Mouse (Mus musculus) hindbrain, embryonic 16.5 days (tissue): ENCODE measurements around the gene Nras. TPM values are rescaled to one million over a fixed set of nuclear protein-coding genes. Genes with fewer than 3 reads are reported as not detected.
A peak's percentile ranks its signal among the peaks of the same experiment; 100 is the strongest.

ENCODE experiments used
- ATAC-seq: fragments of 200-750 bp; cut with Nextera tagmentation; 2 replicates; pipeline ENCODE4 v1.8.0; 2017; ENCODE audit warnings: moderate TSS enrichment, moderate library complexity
- H3K27ac ChIP-seq: fragments of 300-500 bp; sonication (generic); 2 replicates; pipeline ENCODE4 v1.5.1; 2014; ENCODE audit warnings: low read depth, mild to moderate bottlenecking, control low read depth, low read length, moderate library complexity
- H3K27me3 ChIP-seq: fragments of 300-500 bp; sonication (generic); replicated peaks from 2 replicates; pipeline ENCODE4 v1.6.1; 2014; ENCODE audit warnings: low read length; ENCODE audit not compliant: control insufficient read depth, insufficient read depth
- H3K36me3 ChIP-seq: fragments of 300-500 bp; sonication (generic); 2 replicates; pipeline ENCODE4 v1.6.1; 2014; ENCODE audit warnings: mild to moderate bottlenecking, low read length, moderate library complexity, mixed read lengths; ENCODE audit not compliant: control insufficient read depth, insufficient read depth
- H3K4me1 ChIP-seq: fragments of 300-500 bp; sonication (generic); 2 replicates; pipeline ENCODE4 v1.6.1; 2014; ENCODE audit warnings: low read depth, low read length; ENCODE audit not compliant: control insufficient read depth, insufficient read depth
- H3K4me2 ChIP-seq: fragments of 300-500 bp; sonication (generic); 2 replicates; pipeline ENCODE4 v1.6.1; 2014; ENCODE audit warnings: mild to moderate bottlenecking, low read length, control low read depth, moderate library complexity
- H3K4me3 ChIP-seq: fragments of 300-500 bp; sonication (generic); 2 replicates; pipeline ENCODE4 v1.5.1; 2014; ENCODE audit warnings: mild to moderate bottlenecking, low read length, control low read depth, moderate library complexity
- H3K9ac ChIP-seq: fragments of 300-500 bp; sonication (generic); 2 replicates; pipeline ENCODE4 v1.6.1; 2014; ENCODE audit warnings: low read depth, mild to moderate bottlenecking, control low read depth, low read length, moderate library complexity
- H3K9me3 ChIP-seq: fragments of 300-500 bp; sonication (generic); 2 replicates; pipeline ENCODE4 v1.6.1; 2014; ENCODE audit warnings: mild to moderate bottlenecking, low read length, moderate library complexity; ENCODE audit not compliant: control insufficient read depth
- WGBS: fragments of 180-500 bp; shearing (Covaris S2); extraction: QIAGEN DNeasy Blood & Tissue Kit; methylation state at CpG from one replicate; pipeline ENCODE4 v1.1.7; 2014; 5-methylcytosine and 5-hydroxymethylcytosine counted together
- polyA plus RNA-seq: library from polyadenylated mRNA; unstranded; fragments of >200 nt; fragmentation: Nextera tagmentation; extraction: Ambion mirVana; gene quantifications from 2 replicates; pipeline ENCODE4 v1.2.1, GENCODE M21; 2015

Gene Nras
- polyA plus RNA-seq, 1 experiment from 2014 or later = 78.9 TPM

- H3K4me3 ChIP-seq = no peak overlapping the region
- no peaks in the 10 kb centered on the region for H3K27me3 ChIP-seq
- no peaks in the 10 kb centered on the region for H3K36me3 ChIP-seq
- H3K9ac ChIP-seq = no peak overlapping the region
- no peak overlapping the region for H3K27ac ChIP-seq
- H3K9me3 ChIP-seq = no peaks in the 10 kb centered on the region
- H3K4me2 ChIP-seq = no peak overlapping the region
- no peaks in the 10 kb centered on the region for H3K4me1 ChIP-seq
- WGBS = 82% methylated on average over 17 of the region's 17 CpGs
- ATAC-seq = no peak
Measured at GRCm38 (mm10) chr3:103081861-103082453, 23.9 kb downstream of the Nras start.

GRCm38 (mm10) chr3:103082761-103083160 lies 24.7 kb downstream of the Nras start:
- Histone ChIP-seq H3K4me2 (no peak overlapping the region), H3K36me3 (no peaks in the 10 kb centered on the region), H3K27me3 (no peaks in the 10 kb centered on the region), H3K27ac (no peak overlapping the region), H3K4me3 (no peak overlapping the region), H3K4me1 (no peaks in the 10 kb centered on the region), H3K9ac (no peak overlapping the region), H3K9me3 (no peaks in the 10 kb centered on the region)
- no peak for ATAC-seq
- 84% methylated on average over 5 of the region's 5 CpGs for WGBS

- Histone ChIP-seq H3K9ac (no peak overlapping the region), H3K9me3 (no peaks in the 10 kb centered on the region), H3K4me3 (no peak overlapping the region), H3K4me1 (no peaks in the 10 kb centered on the region), H3K36me3 (no peaks in the 10 kb centered on the region), H3K27me3 (no peaks in the 10 kb centered on the region), H3K27ac (no peak overlapping the region), H3K4me2 (no peak overlapping the region)
- WGBS = 84% methylated on average over 3 of the region's 3 CpGs
- ATAC-seq = no peak
Measured at GRCm38 (mm10) chr3:103085986-103086385, 27.9 kb downstream of the Nras start.

- Histone ChIP-seq H3K27ac (no peak overlapping the region), H3K9ac (no peak overlapping the region), H3K4me2 (no peak overlapping the region), H3K9me3 (no peaks in the 10 kb centered on the region), H3K36me3 (no peaks in the 10 kb centered on the region), H3K4me3 (no peak overlapping the region), H3K27me3 (no peaks in the 10 kb centered on the region), H3K4me1 (no peaks in the 10 kb centered on the region)
- 100% methylated on average over 2 of the region's 2 CpGs for WGBS
- no peak for ATAC-seq
Measured at GRCm38 (mm10) chr3:103091753-103092152, 33.7 kb downstream of the Nras start.

GRCm38 (mm10) chr3:103098662-103099061 lies 40.6 kb downstream of the Nras start:
- ATAC-seq = no peak
- H3K4me2 ChIP-seq = no peak overlapping the region
- H3K27me3 ChIP-seq = no peaks in the 10 kb centered on the region
- no peaks in the 10 kb centered on the region for H3K36me3 ChIP-seq
- H3K27ac ChIP-seq = no peak overlapping the region
- H3K9me3 ChIP-seq = no peaks in the 10 kb centered on the region
- no peak overlapping the region for H3K9ac ChIP-seq
- WGBS = 77% methylated on average over 23 of the region's 23 CpGs
- H3K4me3 ChIP-seq = no peak overlapping the region
- peaks cover 8% of the 10 kb centered on the region for H3K4me1 ChIP-seq

GRCm38 (mm10) chr3:103099667-103100066 lies 41.6 kb downstream of the Nras start:
- H3K9ac ChIP-seq = no peak overlapping the region
- H3K27me3 ChIP-seq = peaks cover 9% of the 10 kb centered on the region
- no peaks in the 10 kb centered on the region for H3K36me3 ChIP-seq
- ATAC-seq = no peak
- H3K4me2 ChIP-seq = no peak overlapping the region
- no peaks in the 10 kb centered on the region for H3K9me3 ChIP-seq
- H3K4me1 ChIP-seq = peaks cover 8% of the 10 kb centered on the region
- no peak overlapping the region for H3K4me3 ChIP-seq
- H3K27ac ChIP-seq = no peak overlapping the region
- 85% methylated on average over 6 of the region's 6 CpGs for WGBS

- Histone ChIP-seq H3K4me1 (peaks cover 8% of the 10 kb centered on the region), H3K4me2 (no peak overlapping the region), H3K36me3 (no peaks in the 10 kb centered on the region), H3K27ac (no peak overlapping the region), H3K4me3 (no peak overlapping the region), H3K9ac (no peak overlapping the region), H3K9me3 (no peaks in the 10 kb centered on the region), H3K27me3 (peaks cover 9% of the 10 kb centered on the region)
- ATAC-seq = no peak
- WGBS = 66% methylated on average over 2 of the region's 2 CpGs
Measured at GRCm38 (mm10) chr3:103100735-103101134, 42.6 kb downstream of the Nras start.

GRCm38 (mm10) chr3:103101194-103101593 lies 43.1 kb downstream of the Nras start:
- no peak overlapping the region for H3K4me3 ChIP-seq
- H3K9ac ChIP-seq = no peak overlapping the region
- no peaks in the 10 kb centered on the region for H3K9me3 ChIP-seq
- WGBS = 69% methylated on average over 5 of the region's 5 CpGs
- H3K4me2 ChIP-seq = no peak overlapping the region
- peaks cover 8% of the 10 kb centered on the region for H3K4me1 ChIP-seq
- H3K27ac ChIP-seq = no peak overlapping the region
- no peak for ATAC-seq
- H3K36me3 ChIP-seq = no peaks in the 10 kb centered on the region
- H3K27me3 ChIP-seq = peaks cover 9% of the 10 kb centered on the region

GRCm38 (mm10) chr3:103101909-103102308 lies 43.8 kb downstream of the Nras start:
- H3K4me1 ChIP-seq = peaks cover 8% of the 10 kb centered on the region
- H3K4me3 ChIP-seq = peak overlapping the region; percentile 62
- peaks cover 9% of the 10 kb centered on the region for H3K27me3 ChIP-seq
- H3K27ac ChIP-seq = no peak overlapping the region
- no peaks in the 10 kb centered on the region for H3K9me3 ChIP-seq
- 3% methylated on average over 14 of the region's 14 CpGs for WGBS
- H3K9ac ChIP-seq = peak overlapping the region; percentile 70
- H3K36me3 ChIP-seq = no peaks in the 10 kb centered on the region
- ATAC-seq = peak; percentile 52; the same call in 1 of the 2 replicates
- peak overlapping the region; percentile 89 for H3K4me2 ChIP-seq
